Mouse (Mus musculus) neural tube, embryonic 11.5 days (tissue): Measurements from ENCODE around the gene Nhlrc2. TPM values are rescaled to one million over a fixed set of nuclear protein-coding genes. Genes with fewer than 3 reads are reported as not detected.

Source experiments
- ATAC-seq: fragments of 200-750 bp; cut with Nextera tagmentation; 2 replicates; pipeline ENCODE4 v1.8.0; 2017; ENCODE audit warnings: moderate number of reproducible peaks, mild to moderate bottlenecking, moderate TSS enrichment, moderate library complexity; ENCODE audit not compliant: insufficient read depth, low FRiP score, low TSS enrichment
- DNase-seq: peaks from one replicate; pipeline ENCODE4 v3.0.0-alpha.2; 2015; ENCODE audit warnings: low spot score
- H3K27ac ChIP-seq: fragments of 300-500 bp; sonication (generic); 2 replicates; pipeline ENCODE4 v1.5.1; 2014; ENCODE audit warnings: low read depth, mild to moderate bottlenecking, low read length
- H3K27me3 ChIP-seq: fragments of 300-500 bp; sonication (generic); 2 replicates; pipeline ENCODE4 v1.6.1; 2014; ENCODE audit warnings: mild to moderate bottlenecking, low read length, mixed read lengths; ENCODE audit not compliant: control insufficient read depth, insufficient read depth
- H3K36me3 ChIP-seq: fragments of 300-500 bp; sonication (generic); 2 replicates; pipeline ENCODE4 v1.6.1; 2014; ENCODE audit warnings: mild to moderate bottlenecking, low read length, moderate library complexity, mixed read lengths; ENCODE audit not compliant: control insufficient read depth, insufficient read depth
- H3K4me1 ChIP-seq: fragments of 300-500 bp; sonication (generic); 2 replicates; pipeline ENCODE4 v1.6.1; 2014; ENCODE audit warnings: low read length, mixed read lengths; ENCODE audit not compliant: control insufficient read depth, insufficient read depth
- H3K4me2 ChIP-seq: fragments of 300-500 bp; sonication (generic); 2 replicates; pipeline ENCODE4 v1.6.1; 2014; ENCODE audit warnings: low read depth, mild to moderate bottlenecking, moderate library complexity
- H3K4me3 ChIP-seq: fragments of 300-500 bp; sonication (generic); 2 replicates; pipeline ENCODE4 v1.5.1; 2014; ENCODE audit warnings: low read depth, low read length
- H3K9ac ChIP-seq: fragments of 300-500 bp; sonication (generic); 2 replicates; pipeline ENCODE4 v1.6.1; 2014; ENCODE audit warnings: mild to moderate bottlenecking, low read length
- H3K9me3 ChIP-seq: fragments of 300-500 bp; sonication (generic); 2 replicates; pipeline ENCODE4 v1.6.1; 2016; ENCODE audit warnings: low read length; ENCODE audit not compliant: control insufficient read depth
- WGBS: fragments of 180-500 bp; shearing (Covaris S2); extraction: QIAGEN DNeasy Blood & Tissue Kit; methylation state at CpG from one replicate; pipeline ENCODE4 v1.1.7; 2014; 5-methylcytosine and 5-hydroxymethylcytosine counted together
- polyA plus RNA-seq: library from polyadenylated mRNA; unstranded; fragments of >200 nt; fragmentation: Nextera tagmentation; extraction: Ambion mirVana; gene quantifications from 2 replicates; pipeline ENCODE4 v1.2.1, GENCODE M21; 2014

The Nhlrc2 gene
- polyA plus RNA-seq, 1 experiment from 2014 or later: 13.9 TPM

DNA sequence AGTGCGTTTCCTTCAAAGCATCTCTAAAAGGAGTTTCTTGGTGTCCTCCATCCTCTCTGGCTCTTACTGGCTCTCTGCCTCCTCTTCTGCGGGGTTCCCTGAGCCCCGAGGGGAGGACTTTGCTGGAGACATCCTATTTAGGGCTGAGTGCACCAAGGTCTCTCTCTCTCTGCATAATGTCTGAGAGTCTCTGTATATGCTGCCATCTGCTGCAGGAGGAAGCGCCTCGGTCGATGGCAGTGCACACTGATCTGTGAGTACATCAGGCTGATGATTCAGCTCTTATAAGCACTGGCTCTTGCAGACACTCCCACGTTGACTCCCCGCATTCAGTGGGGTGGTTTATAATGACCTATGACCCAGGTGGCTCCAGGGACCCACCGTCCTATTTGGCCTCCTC is 70.8 kb downstream of the Nhlrc2 start:
- DNase-seq (no peak), ATAC-seq (no peak)
- H3K9me3 ChIP-seq: no peaks in the 10 kb centered on the region
- no peak overlapping the region for H3K27ac ChIP-seq
- H3K9ac ChIP-seq: no peak overlapping the region
- H3K4me2 ChIP-seq: no peak overlapping the region
- no peaks in the 10 kb centered on the region for H3K4me1 ChIP-seq
- no peak overlapping the region for H3K4me3 ChIP-seq
- no peaks in the 10 kb centered on the region for H3K36me3 ChIP-seq
- 75% methylated on average over 9 of the region's 9 CpGs for WGBS
- H3K27me3 ChIP-seq: no peaks in the 10 kb centered on the region

DNA sequence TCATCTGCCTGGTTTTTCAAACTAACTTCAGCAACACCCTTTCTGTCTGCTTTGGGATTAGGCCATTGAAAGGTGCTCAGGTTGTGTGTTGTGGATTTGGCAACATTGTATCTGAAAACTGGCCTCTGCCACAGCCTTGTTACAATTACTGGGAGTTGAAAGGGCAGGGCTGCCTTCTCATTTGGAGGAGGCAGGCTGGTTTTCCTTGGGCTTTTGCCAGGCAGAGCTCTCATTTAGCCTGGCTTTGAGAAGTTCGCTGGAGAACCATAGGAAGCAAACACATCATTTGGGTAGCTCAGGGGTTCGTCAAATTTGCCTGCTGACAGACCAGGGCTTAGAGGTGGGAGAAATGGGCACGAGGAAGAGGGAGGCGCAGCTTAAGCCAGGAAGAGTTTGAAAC is 71.5 kb downstream of the Nhlrc2 start:
- 79% methylated on average over 4 of the region's 4 CpGs for WGBS
- Histone ChIP-seq H3K36me3 (no peaks in the 10 kb centered on the region), H3K9me3 (no peaks in the 10 kb centered on the region), H3K4me2 (no peak overlapping the region), H3K4me1 (no peaks in the 10 kb centered on the region), H3K27me3 (no peaks in the 10 kb centered on the region), H3K27ac (no peak overlapping the region), H3K9ac (no peak overlapping the region), H3K4me3 (no peak overlapping the region)
- DNase-seq (no peak), ATAC-seq (no peak)

DNA sequence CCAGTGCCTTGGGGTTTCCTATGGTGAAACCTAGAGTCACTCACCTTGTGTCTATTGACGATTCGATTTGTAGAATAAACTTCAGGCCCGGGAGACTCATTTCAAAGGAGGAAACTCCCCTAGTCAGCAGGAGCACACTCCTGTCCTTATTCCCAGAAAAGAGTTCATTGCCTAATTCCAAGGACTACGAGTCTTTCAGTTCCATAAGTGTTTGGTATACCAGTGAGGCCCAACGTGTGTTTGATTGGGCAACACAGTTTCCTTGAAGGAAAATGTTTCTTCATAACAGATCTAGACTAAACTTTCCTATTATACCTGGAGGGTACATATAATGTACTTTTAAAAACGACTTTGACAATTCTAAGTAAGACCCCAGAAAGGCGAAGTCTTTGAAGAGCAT is 73.8 kb downstream of the Nhlrc2 start:
- H3K4me2 ChIP-seq: no peak overlapping the region
- H3K27me3 ChIP-seq: no peaks in the 10 kb centered on the region
- no peaks in the 10 kb centered on the region for H3K36me3 ChIP-seq
- no peak overlapping the region for H3K27ac ChIP-seq
- no peaks in the 10 kb centered on the region for H3K9me3 ChIP-seq
- no peaks in the 10 kb centered on the region for H3K4me1 ChIP-seq
- WGBS: 86% methylated on average over 7 of the region's 7 CpGs
- DNase-seq: no peak
- no peak overlapping the region for H3K9ac ChIP-seq
- no peak for ATAC-seq
- H3K4me3 ChIP-seq: no peak overlapping the region

DNA sequence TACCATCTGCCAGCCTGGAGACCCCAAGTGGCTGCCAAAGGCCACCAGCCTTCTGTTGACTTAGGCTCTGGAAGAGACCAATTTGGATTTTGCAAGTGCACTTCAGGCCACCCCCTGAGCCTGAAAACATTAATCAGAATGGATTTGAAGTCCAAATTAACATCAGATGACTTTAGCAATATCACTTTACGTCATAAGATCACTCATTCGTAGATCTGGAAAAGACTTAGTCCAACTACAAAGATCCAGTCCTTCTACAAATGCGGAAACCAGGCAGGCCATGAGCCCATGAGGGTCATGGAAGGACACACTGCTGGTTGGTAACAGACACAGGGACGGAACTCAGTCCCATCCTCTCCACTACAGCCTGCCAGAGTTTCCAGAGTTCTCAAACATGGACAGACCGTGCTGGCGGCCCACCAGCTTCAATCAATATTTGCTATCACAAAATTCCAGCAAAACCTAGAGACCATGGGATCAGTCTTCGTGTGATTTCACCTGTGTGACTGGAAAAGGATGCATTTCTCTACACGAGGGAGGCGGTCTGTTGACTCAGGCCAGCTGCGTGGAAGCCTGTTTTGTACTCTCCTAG is 79.9 kb downstream of the Nhlrc2 start:
- no peak overlapping the region for H3K4me3 ChIP-seq
- no peaks in the 10 kb centered on the region for H3K4me1 ChIP-seq
- H3K9ac ChIP-seq: no peak overlapping the region
- DNase-seq (no peak), ATAC-seq (no peak)
- H3K9me3 ChIP-seq: no peaks in the 10 kb centered on the region
- 88% methylated on average over 10 of the region's 10 CpGs for WGBS
- no peak overlapping the region for H3K4me2 ChIP-seq
- no peak overlapping the region for H3K27ac ChIP-seq
- H3K36me3 ChIP-seq: no peaks in the 10 kb centered on the region
- no peaks in the 10 kb centered on the region for H3K27me3 ChIP-seq

DNA sequence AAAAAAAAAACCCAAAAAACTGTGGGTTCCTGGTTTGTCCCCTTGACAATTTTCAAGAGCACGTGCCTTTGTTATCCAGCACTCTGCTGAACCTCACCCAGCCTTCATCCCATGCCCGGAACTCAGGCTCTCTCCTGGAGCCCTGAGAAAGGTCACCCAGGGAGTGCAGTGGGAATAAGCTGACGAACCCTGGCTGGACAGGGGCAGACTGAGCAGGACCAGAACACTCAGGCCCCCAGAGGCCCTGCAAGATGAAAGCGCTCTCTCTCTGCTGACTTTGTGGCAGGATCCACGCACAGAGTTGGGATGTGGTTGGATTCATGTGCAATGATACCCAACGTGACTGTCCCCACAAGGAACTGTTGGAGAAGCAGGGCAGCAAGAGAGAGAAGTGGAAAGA is 81.6 kb downstream of the Nhlrc2 start:
- Histone ChIP-seq H3K4me1 (no peaks in the 10 kb centered on the region), H3K4me3 (no peak overlapping the region), H3K9me3 (no peaks in the 10 kb centered on the region), H3K27ac (no peak overlapping the region), H3K27me3 (no peaks in the 10 kb centered on the region), H3K36me3 (no peaks in the 10 kb centered on the region), H3K4me2 (no peak overlapping the region), H3K9ac (no peak overlapping the region)
- no peak for ATAC-seq
- 86% methylated on average over 6 of the region's 6 CpGs for WGBS
- no peak for DNase-seq

DNA sequence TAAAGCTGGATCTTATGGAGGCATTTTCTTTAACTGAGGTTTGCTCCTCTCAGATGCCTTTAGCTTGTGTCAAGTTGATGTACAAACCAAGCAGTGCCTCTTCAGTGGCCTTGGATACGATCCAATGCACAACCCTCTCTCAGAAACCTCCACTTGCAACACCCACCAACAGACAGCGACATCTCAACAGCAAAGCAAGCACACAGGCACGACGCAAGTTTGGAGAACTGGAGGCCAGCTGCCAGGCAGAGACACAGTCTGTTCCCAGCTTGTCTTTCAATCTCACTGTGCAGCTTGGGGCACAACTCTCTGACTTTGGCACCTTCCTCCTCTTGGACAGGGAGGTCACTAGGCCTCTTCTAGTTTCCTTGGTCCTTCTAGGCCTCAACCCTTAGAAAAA is 83.0 kb downstream of the Nhlrc2 start:
- no peak overlapping the region for H3K9ac ChIP-seq
- no peaks in the 10 kb centered on the region for H3K4me1 ChIP-seq
- H3K27ac ChIP-seq: no peak overlapping the region
- no peak overlapping the region for H3K4me2 ChIP-seq
- H3K36me3 ChIP-seq: no peaks in the 10 kb centered on the region
- WGBS: 82% methylated on average over 4 of the region's 4 CpGs
- DNase-seq (no peak), ATAC-seq (no peak)
- no peak overlapping the region for H3K4me3 ChIP-seq
- H3K27me3 ChIP-seq: no peaks in the 10 kb centered on the region
- H3K9me3 ChIP-seq: no peaks in the 10 kb centered on the region

DNA sequence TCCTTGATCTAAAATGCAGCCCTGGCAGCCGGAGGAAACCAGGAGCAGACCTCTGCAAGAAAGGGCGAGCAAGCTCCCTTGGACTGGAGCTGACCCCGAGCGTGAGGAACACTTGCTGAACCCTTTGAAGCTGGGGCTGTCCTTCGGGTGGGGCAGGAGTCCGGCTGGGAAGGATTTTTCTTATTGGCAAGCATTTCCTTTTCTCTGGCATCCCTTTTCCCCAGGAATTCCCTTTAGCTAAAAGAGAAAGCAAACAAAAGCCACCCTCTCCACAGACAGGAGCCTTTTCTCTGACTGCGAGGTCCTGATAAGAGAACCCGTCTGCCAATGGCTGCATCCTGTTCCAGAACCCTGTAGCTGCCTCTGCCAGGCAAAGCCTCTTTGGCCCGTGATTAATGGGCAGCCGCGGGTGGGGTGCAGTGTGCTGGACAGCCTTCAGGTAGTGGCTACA is 83.4 kb downstream of the Nhlrc2 start:
- no peak overlapping the region for H3K4me2 ChIP-seq
- no peak overlapping the region for H3K4me3 ChIP-seq
- H3K9ac ChIP-seq: no peak overlapping the region
- no peaks in the 10 kb centered on the region for H3K27me3 ChIP-seq
- no peaks in the 10 kb centered on the region for H3K9me3 ChIP-seq
- ATAC-seq: no peak
- DNase-seq: no peak
- 69% methylated on average over 11 of the region's 11 CpGs for WGBS
- H3K36me3 ChIP-seq: no peaks in the 10 kb centered on the region
- H3K27ac ChIP-seq: no peak overlapping the region
- no peaks in the 10 kb centered on the region for H3K4me1 ChIP-seq

DNA sequence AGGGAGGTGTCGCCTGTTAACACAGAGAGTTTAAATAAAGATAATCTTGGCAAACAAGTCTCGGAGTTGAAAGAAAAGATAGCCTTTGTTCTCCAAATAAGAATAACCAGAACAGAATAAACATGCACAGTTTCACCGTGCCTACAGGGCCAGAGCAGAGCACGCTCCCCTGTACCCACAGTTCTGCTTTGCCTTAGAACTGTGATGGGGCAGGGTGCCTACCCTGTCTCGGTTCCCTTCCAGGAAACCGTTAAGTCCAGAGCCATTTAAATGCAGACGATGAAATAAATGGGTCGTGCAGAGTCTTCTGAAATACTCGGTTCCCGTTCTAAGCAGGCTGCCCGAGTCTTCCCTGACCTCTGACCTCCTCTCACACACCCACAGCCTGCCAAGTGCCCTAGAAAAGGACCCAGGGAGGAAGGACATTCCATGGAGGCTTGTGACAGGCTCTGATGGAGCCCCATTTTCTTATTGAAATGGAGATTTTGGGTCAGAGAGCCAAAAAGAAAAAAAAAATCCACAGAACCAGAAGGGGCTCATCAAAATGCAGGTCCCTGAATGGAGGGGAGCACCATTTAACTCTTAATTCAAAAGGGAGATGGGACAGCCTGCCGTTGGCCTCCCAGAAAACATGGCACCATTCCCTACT is 89.1 kb downstream of the Nhlrc2 start:
- no peak overlapping the region for H3K4me3 ChIP-seq
- H3K27me3 ChIP-seq: no peaks in the 10 kb centered on the region
- H3K4me1 ChIP-seq: no peaks in the 10 kb centered on the region
- H3K9me3 ChIP-seq: no peaks in the 10 kb centered on the region
- no peak overlapping the region for H3K27ac ChIP-seq
- no peak overlapping the region for H3K4me2 ChIP-seq
- H3K9ac ChIP-seq: no peak overlapping the region
- WGBS: 51% methylated on average over 12 of the region's 12 CpGs
- ATAC-seq (no peak), DNase-seq (no peak)
- H3K36me3 ChIP-seq: no peaks in the 10 kb centered on the region

DNA sequence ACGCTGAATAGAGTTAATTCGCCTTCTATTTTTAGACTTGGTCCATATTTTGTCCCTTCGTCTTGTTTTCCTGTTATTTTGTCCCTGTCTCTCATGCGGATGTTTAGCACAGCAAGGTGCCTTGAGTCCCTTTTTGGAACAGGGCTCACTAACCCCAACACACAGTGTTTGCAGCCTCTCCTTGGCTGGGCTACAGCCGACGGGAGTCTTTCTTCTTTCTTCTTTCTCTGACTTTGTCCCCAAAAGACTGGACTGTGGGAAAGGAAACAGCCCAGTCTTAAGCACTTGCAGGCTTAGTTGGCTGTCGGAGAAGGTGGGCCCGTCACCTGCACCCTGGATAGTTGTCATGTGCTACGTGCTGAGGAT is 89.6 kb downstream of the Nhlrc2 start:
- Histone ChIP-seq H3K27me3 (no peaks in the 10 kb centered on the region), H3K36me3 (no peaks in the 10 kb centered on the region), H3K4me2 (no peak overlapping the region), H3K4me1 (no peaks in the 10 kb centered on the region), H3K9me3 (no peaks in the 10 kb centered on the region), H3K9ac (no peak overlapping the region), H3K27ac (no peak overlapping the region), H3K4me3 (no peak overlapping the region)
- ATAC-seq (no peak), DNase-seq (no peak)
- WGBS: 86% methylated on average over 9 of the region's 9 CpGs
